Mouse (Mus musculus) naive thymus-derived CD4-positive, alpha-beta T cell, adult 2 months (primary cell): Measurements from ENCODE around the gene Gm37596.
"Not testable (repeated sequence)": the region's sequence is repeated elsewhere in the genome, so short reads cannot be mapped to it uniquely, and the experiment has no call there.

ENCODE experiments used
- DNase-seq: peaks from one replicate; pipeline ENCODE4 v3.0.0-alpha.2; 2011; ENCODE audit warnings: low read depth

Gene Gm37596

DNA sequence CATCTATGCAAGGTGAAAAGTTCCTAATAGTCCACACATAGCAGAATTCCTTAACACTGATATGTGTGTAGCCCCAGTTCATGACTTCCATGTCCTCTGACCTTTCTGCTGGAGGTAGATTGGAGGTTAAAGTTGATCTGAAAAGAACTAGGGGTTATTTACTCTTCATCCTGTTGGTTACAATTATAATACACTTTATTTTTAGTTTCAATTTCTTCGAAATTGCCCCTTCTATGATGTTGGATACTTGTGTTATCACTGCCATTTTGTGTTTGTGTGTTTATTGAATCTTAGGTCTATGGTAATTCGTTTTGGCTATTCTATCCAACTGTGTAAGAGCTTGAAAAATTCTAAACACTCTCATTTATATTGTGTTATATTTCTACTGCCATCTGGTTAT lies at the start of gene Gm37596:
Gene Gm37596 (minus strand): TSS at position 101 of the 400 bp plus-strand sequence.
- not testable (repeated sequence) for DNase-seq

DNA sequence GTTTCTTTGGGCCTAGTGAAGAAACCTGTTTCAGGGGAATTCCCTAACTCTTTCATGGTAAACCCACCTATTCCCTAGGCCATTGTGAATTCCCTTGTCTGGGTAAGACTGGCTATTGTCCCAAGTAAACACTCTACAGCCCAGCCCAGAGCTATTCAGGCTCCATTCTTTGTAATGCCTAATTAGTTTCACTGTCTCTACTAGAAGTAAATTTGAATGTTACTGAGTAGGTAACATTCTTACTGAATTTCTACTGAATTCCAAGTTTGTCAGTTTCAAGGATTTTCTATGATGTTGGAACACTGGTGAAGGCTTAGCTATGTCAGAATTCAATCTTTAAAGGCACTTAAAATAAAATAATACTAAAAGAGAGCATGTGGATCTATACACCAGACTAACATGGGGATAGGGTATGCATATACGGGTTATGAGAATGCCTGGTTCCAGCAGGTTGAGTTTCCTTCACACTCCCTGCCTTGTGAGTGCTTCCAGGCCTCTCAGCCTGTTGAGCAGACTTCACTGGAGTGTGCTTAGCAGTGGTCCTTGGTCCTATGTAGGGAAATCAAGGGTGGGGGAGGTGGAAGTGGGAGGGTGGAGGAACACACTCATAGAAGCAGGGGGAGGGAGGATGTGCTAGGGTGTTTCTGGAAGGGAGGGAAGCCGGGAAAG lies 16.2 kb upstream of the Gm37596 start:
- not testable (repeated sequence) for DNase-seq

DNA sequence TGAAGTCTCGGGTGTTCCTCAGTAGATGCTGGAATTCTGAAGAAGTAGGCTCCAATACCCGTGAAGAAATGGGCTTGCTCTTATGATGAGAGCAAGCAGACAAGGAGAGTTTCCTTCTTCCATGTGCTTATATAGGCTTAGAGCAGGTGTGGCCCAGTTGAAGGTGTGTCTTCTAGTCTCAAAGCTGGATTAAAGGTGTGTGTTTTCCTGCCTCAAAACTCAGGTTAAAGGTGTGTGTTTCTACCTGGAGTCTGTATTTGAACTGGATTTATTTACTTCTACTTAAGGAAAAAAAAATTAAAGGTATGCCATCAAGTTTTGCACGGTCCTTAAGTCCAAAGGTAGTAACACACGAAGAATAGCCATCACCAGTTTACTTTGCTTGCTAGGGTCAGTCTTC lies 16.7 kb downstream of the Gm37596 start, which contains the start of gene Tdpoz1:
Gene Tdpoz1 (minus strand): TSS at position 101 of the 400 bp plus-strand sequence.
- DNase-seq = not testable (repeated sequence)

DNA sequence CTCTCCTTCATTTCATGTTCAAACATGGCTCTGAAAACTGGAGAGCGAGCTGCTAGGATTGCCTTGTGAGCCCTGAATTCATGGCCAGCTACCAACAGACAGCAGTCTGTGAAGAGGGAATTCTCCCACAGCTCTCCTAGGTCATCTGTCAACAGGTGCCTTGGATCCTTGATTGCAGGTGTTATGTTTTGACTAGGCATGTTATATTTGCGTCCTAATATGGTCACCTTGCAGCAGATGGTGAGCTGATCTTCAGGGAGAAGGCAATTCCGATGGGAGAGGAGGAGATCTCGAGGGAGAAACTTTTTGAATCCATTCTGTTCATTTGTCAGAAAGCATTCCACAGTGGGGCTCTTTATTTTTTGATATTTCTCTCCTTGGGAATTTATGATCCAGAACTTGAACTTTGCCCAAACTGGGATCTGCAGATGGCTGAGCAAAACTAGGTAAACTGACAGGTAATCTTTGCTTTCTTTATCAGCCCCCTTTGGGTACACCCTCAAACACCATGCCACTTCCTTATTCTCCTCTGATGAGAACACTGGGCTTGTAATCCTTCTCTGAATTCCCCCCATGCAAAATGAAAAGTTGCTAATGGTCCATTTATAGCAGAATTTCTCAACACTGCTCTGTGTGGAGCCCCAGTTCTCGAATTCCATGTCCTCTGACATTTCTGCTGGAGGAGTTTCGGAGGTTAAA lies 21.9 kb downstream of the Gm37596 start:
- DNase-seq = not testable (repeated sequence)

DNA sequence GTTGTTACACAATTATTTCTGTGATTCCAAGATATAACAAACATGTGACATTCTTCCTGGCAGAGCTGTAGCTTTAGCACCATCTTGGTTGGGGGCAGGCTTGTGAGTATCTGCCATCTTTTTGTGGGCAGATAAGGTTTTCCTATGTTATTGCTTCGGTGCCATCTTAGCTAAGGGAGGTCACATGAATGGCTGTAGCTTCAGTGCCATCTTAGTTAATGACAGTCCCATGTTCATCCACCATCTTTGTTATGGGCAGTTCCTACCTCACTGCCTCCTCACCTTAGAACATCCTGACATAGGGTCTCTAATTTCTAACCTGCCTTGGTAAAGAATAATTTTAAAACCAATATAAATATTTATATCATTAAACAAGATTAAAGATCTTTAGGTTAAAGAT lies 38.6 kb downstream of the Gm37596 start:
- DNase-seq = no peak

DNA sequence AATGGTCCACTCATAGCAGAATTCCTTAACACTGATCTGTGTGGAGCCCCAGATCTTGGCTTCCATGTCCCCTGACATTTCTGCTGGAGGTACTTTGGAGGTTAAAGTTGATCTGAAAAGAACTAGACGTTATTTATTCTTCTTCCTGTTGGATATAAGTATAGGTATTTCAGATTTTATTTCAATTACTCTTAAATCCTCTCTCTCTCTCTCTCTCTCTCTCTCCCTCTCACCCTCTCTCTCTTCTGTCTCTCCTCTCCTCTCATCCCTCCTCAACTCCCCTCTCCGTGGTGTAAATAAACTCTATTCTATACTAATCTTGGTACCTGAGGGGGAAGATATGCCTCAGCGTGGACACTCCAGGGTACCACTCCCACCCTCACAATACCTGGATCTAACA lies 40.3 kb downstream of the Gm37596 start, which contains the start of gene Tdpoz2:
Gene Tdpoz2 (minus strand): TSS at position 101 of the 400 bp plus-strand sequence.
- DNase-seq = no peak
